Mouse (Mus musculus): ENCODE measurements at regions not wholly inside any gene's neighbourhood (a gene's known extent, or its start where the extent isn't known, plus 50 kb on each side); places are given as distances from the start of the nearest gene placed in this dataset.

DNA sequence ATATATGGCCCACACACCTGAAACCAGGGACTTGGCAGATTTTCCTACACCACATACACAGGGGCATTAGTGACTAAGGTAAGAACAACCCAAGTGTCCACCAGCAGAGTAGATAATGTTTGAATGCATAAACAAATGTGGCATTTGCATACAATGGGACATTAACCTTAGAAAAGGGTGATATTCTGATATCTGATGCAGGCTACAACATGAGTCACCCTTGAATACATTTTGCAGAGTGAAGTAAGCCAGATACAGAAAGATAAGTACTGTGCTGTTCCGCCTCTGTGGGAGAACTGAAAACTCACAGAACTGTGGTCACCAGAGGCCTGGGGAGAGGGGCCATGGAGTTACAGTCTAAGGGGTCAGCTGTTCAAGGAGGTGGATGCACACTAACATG, 201.9 kb downstream of the Enc1 start:
- TF ChIP-seq POLR2A (IDR thresholded peaks at IDR 0.05; ENCODE audit: borderline replicate concordance, extremely low read depth, insufficient read depth, insufficient read length, poor library complexity, severe bottlenecking) = no peak
- no peak for TF ChIP-seq CTCF (IDR thresholded peaks at IDR 0.05; ENCODE audit: borderline replicate concordance, extremely low read depth, insufficient read depth, insufficient read length)
